Mouse (Mus musculus) macrophage (primary cell): ENCODE measurements at regions not wholly inside any gene's neighbourhood (a gene's known extent, or its start where the extent isn't known, plus 50 kb on each side); places are given as distances from the start of the nearest gene placed in this dataset.

Source experiments
- H3K27ac ChIP-seq: fragments of 350-480 bp; formaldehyde crosslinking; 2 replicates; pipeline ENCODE4 v1.9.0; 2021
- H3K36me3 ChIP-seq: fragments of 350-480 bp; formaldehyde crosslinking; 2 replicates; pipeline ENCODE4 v1.9.0; 2021; ENCODE audit errors: inconsistent target
- H3K4me3 ChIP-seq: fragments of 350-480 bp; formaldehyde crosslinking; 2 replicates; pipeline ENCODE4 v1.9.0; 2021; ENCODE audit errors: inconsistent target
- H3K79me2 ChIP-seq: fragments of 350-480 bp; formaldehyde crosslinking; 2 replicates; pipeline ENCODE4 v1.9.0; 2021; ENCODE audit errors: inconsistent target
- WGBS: methylation state at CpG from one replicate; pipeline ENCODE4 v1.1.7; 2026; ENCODE audit warnings: inconsistent platforms; ENCODE audit not compliant: missing documents; 5-methylcytosine and 5-hydroxymethylcytosine counted together

- Histone ChIP-seq H3K27ac (no peak overlapping the region), H3K79me2 (no peaks in the 10 kb centered on the region), H3K36me3 (no peaks in the 10 kb centered on the region), H3K4me3 (no peak overlapping the region)
- 95% methylated on average over 7 of the region's 7 CpGs for WGBS
Measured at GRCm38 (mm10) chr14:105416964-105417363, 158.6 kb downstream of the Ndfip2 start.

- no peak overlapping the region for H3K27ac ChIP-seq
- H3K36me3 ChIP-seq: no peaks in the 10 kb centered on the region
- H3K79me2 ChIP-seq: no peaks in the 10 kb centered on the region
- H3K4me3 ChIP-seq: no peak overlapping the region
- WGBS: 20% methylated on average over 2 of the region's 2 CpGs
Measured at GRCm38 (mm10) chr14:105404662-105405061, 146.3 kb downstream of the Ndfip2 start.

- Histone ChIP-seq H3K79me2 (no peaks in the 10 kb centered on the region), H3K36me3 (no peaks in the 10 kb centered on the region), H3K27ac (no peak overlapping the region), H3K4me3 (no peak overlapping the region)
- 95% methylated on average over 6 of the region's 6 CpGs for WGBS
Measured at GRCm38 (mm10) chr14:105404241-105404640, 145.9 kb downstream of the Ndfip2 start.

GRCm38 (mm10) chr14:105403256-105403655 is 144.9 kb downstream of the Ndfip2 start:
- H3K4me3 ChIP-seq: no peak overlapping the region
- H3K79me2 ChIP-seq: no peaks in the 10 kb centered on the region
- H3K27ac ChIP-seq: no peak overlapping the region
- H3K36me3 ChIP-seq: no peaks in the 10 kb centered on the region
- WGBS: 89% methylated on average over 9 of the region's 9 CpGs

- H3K79me2 ChIP-seq: no peaks in the 10 kb centered on the region
- WGBS: 89% methylated on average over 10 of the region's 10 CpGs
- no peak overlapping the region for H3K4me3 ChIP-seq
- H3K27ac ChIP-seq: no peak overlapping the region
- H3K36me3 ChIP-seq: no peaks in the 10 kb centered on the region
Measured at GRCm38 (mm10) chr14:105402556-105402955, 144.2 kb downstream of the Ndfip2 start.

- Histone ChIP-seq H3K27ac (no peak overlapping the region), H3K4me3 (no peak overlapping the region), H3K36me3 (no peaks in the 10 kb centered on the region), H3K79me2 (no peaks in the 10 kb centered on the region)
- WGBS: 33% methylated on average over 8 of the region's 8 CpGs
Measured at GRCm38 (mm10) chr14:105397467-105397866, 139.1 kb downstream of the Ndfip2 start.

GRCm38 (mm10) chr14:105392079-105392813 is 133.9 kb downstream of the Ndfip2 start:
- WGBS: 93% methylated on average over 21 of the region's 21 CpGs
- Histone ChIP-seq H3K36me3 (no peaks in the 10 kb centered on the region), H3K79me2 (no peaks in the 10 kb centered on the region), H3K27ac (no peak overlapping the region), H3K4me3 (no peak overlapping the region)

- Histone ChIP-seq H3K4me3 (no peak overlapping the region), H3K79me2 (no peaks in the 10 kb centered on the region), H3K27ac (no peak overlapping the region), H3K36me3 (no peaks in the 10 kb centered on the region)
- WGBS: 98% methylated on average over 11 of the region's 11 CpGs
Measured at GRCm38 (mm10) chr14:105391430-105391829, 133.1 kb downstream of the Ndfip2 start.

- 90% methylated on average over 4 of the region's 4 CpGs for WGBS
- Histone ChIP-seq H3K79me2 (no peaks in the 10 kb centered on the region), H3K36me3 (no peaks in the 10 kb centered on the region), H3K27ac (no peak overlapping the region), H3K4me3 (no peak overlapping the region)
Measured at GRCm38 (mm10) chr14:105385119-105385518, 126.7 kb downstream of the Ndfip2 start.

GRCm38 (mm10) chr14:105383382-105383781 is 125.0 kb downstream of the Ndfip2 start:
- H3K36me3 ChIP-seq: no peaks in the 10 kb centered on the region
- no peaks in the 10 kb centered on the region for H3K79me2 ChIP-seq
- 36% methylated on average over 5 of the region's 5 CpGs for WGBS
- no peak overlapping the region for H3K4me3 ChIP-seq
- no peak overlapping the region for H3K27ac ChIP-seq

- no peak overlapping the region for H3K27ac ChIP-seq
- 86% methylated on average over 4 of the region's 4 CpGs for WGBS
Measured at GRCm38 (mm10) chr14:105380101-105380500, 121.7 kb downstream of the Ndfip2 start.

GRCm38 (mm10) chr14:105377770-105378169 is 119.4 kb downstream of the Ndfip2 start:
- Histone ChIP-seq H3K79me2 (no peaks in the 10 kb centered on the region), H3K27ac (no peak overlapping the region), H3K36me3 (no peaks in the 10 kb centered on the region), H3K4me3 (no peak overlapping the region)
- WGBS: 83% methylated on average over 5 of the region's 5 CpGs

More at GRCm38 (mm10) chr14:105380101-105380500, 121.7 kb downstream of the Ndfip2 start:
- Histone ChIP-seq H3K36me3 (no peaks in the 10 kb centered on the region), H3K4me3 (no peak overlapping the region), H3K79me2 (no peaks in the 10 kb centered on the region)

- 96% methylated on average over 4 of the region's 4 CpGs for WGBS
- Histone ChIP-seq H3K79me2 (no peaks in the 10 kb centered on the region), H3K4me3 (no peak overlapping the region), H3K27ac (no peak overlapping the region), H3K36me3 (no peaks in the 10 kb centered on the region)
Measured at GRCm38 (mm10) chr14:105377035-105377621, 118.8 kb downstream of the Ndfip2 start.

GRCm38 (mm10) chr14:105369637-105370435 is 111.5 kb downstream of the Ndfip2 start:
- 81% methylated on average over 5 of the region's 5 CpGs for WGBS
- Histone ChIP-seq H3K4me3 (no peak overlapping the region), H3K27ac (no peak overlapping the region), H3K36me3 (no peaks in the 10 kb centered on the region), H3K79me2 (no peaks in the 10 kb centered on the region)

- no peaks in the 10 kb centered on the region for H3K36me3 ChIP-seq
- WGBS: 86% methylated on average over 6 of the region's 6 CpGs
Measured at GRCm38 (mm10) chr14:105360530-105360929, 102.2 kb downstream of the Ndfip2 start.

More at GRCm38 (mm10) chr14:105360530-105360929, 102.2 kb downstream of the Ndfip2 start:
- no peak overlapping the region for H3K27ac ChIP-seq
- no peak overlapping the region for H3K4me3 ChIP-seq
- H3K79me2 ChIP-seq: no peaks in the 10 kb centered on the region
